Mouse (Mus musculus) liver, embryonic 15.5 days (tissue): ENCODE measurements around the gene Tmem178b. TPM values are rescaled to one million over a fixed set of nuclear protein-coding genes. Genes with fewer than 3 reads are reported as not detected.

Experiments used
- polyA plus RNA-seq: library from polyadenylated mRNA; unstranded; fragments of >200 nt; fragmentation: Nextera tagmentation; extraction: Ambion mirVana; gene quantifications from 2 replicates; pipeline ENCODE4 v1.2.1, GENCODE M21; 2015

Tmem178b gene
- polyA plus RNA-seq, 1 experiment from 2014 or later: not detected

Other genes starting within 250 kb of the Tmem178b start
- 5.5 and 5.7 TPM in 2 replicates for gene Braf, start 147.8 kb upstream of the Tmem178b start, polyA plus RNA-seq
- gene Mrps33, start 62.3 kb upstream of the Tmem178b start, polyA plus RNA-seq: 53.2 and 64.2 TPM in 2 replicates